Mouse (Mus musculus): ENCODE data around the gene Olfr463. TPM values are rescaled to one million over a fixed set of nuclear protein-coding genes. Genes with fewer than 3 reads are reported as not detected.

The Olfr463 gene
- polyA plus RNA-seq (2011; ENCODE audit: insufficient read depth, insufficient read length, low read depth, missing spikeins), result not detected in 2 replicates

DNA sequence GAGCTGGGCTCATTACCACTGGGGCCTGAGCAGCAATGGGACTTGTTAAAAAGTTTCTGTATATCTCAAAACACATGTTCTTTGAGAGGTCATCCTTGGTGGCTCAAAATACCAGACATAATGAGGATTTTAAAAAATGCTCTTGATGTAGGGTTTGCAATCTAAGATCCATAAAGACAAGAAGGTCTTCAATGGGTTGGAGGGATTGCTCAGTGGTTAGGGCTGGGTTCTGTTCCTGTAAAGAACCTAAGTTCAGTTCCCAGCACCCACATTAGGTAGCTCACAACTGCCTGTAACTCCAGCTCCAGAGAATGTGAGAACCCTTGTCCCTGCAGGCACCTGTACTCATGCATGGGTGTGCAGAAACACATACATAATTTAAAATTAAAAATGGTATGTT is at the start of gene Olfr463:
Gene Olfr463 (minus strand): TSS at position 101 of the 400 bp plus-strand sequence.
- H3K4me1 ChIP-seq (ENCODE audit: control insufficient read depth, insufficient read depth, low read length), result no peaks in the 10 kb centered on the region
- H3K9ac ChIP-seq (ENCODE audit: low read depth, poor library complexity, severe bottlenecking), result no peak within 1 kb of the TSS
- TF ChIP-seq CTCF (IDR thresholded peaks at IDR 0.05; ENCODE audit: low read depth, low read length), result no peak
- no peak for TF ChIP-seq EP300 (IDR thresholded peaks at IDR 0.05; ENCODE audit: insufficient read depth, low read depth, low read length)
- no peak for TF ChIP-seq POLR2A (IDR thresholded peaks at IDR 0.05; ENCODE audit: insufficient read depth, low read length)
- H3K27me3 ChIP-seq (ENCODE audit: control insufficient read depth, insufficient read depth, low read length, poor library complexity, severe bottlenecking), result no peaks in the 10 kb centered on the region
- H3K9me3 ChIP-seq (replicated peaks; ENCODE audit: control insufficient read depth, insufficient read depth, low read length, poor library complexity, severe bottlenecking), result no peaks in the 10 kb centered on the region; the same call in 1 of the 2 replicates
- H3K4me3 ChIP-seq (ENCODE audit: low read depth, low read length), result no peak within 1 kb of the TSS
- H3K36me3 ChIP-seq (ENCODE audit: control insufficient read depth, insufficient read depth, low read length, poor library complexity, severe bottlenecking), result no peaks in the 10 kb centered on the region
- no peak within 1 kb of the TSS for H3K27ac ChIP-seq (ENCODE audit: insufficient read depth, low read length)

DNA sequence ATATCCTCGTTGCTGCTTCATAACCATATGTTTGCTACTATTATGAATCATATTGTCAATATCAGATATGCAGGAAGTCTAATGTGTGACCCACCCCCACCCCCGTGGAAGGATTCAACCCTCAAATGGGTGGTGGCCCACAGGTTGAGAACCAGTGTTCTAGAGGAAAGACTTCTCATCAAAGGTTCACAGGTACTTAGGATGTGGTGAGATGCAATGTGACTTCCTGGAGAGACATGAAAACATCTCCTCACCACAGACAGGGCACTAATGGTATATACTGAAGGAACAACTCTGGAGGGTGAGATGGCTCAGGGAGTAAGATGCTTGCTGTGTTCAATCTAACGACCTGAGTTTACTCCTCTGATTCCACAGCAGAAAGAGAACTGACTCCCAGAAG is 38.3 kb upstream of the Olfr463 start:
- TF ChIP-seq CTCF (IDR thresholded peaks at IDR 0.05; ENCODE audit: low read depth, low read length), result no peak
- no peak for TF ChIP-seq POLR2A (IDR thresholded peaks at IDR 0.05; ENCODE audit: insufficient read depth, low read length)
- TF ChIP-seq EP300 (IDR thresholded peaks at IDR 0.05; ENCODE audit: insufficient read depth, low read depth, low read length), result no peak
- no peaks in the 10 kb centered on the region for H3K9me3 ChIP-seq (replicated peaks; ENCODE audit: control insufficient read depth, insufficient read depth, low read length, poor library complexity, severe bottlenecking)
- H3K4me3 ChIP-seq (ENCODE audit: low read depth, low read length), result no peak overlapping the region
- no peak overlapping the region for H3K9ac ChIP-seq (ENCODE audit: low read depth, poor library complexity, severe bottlenecking)
- H3K4me1 ChIP-seq (ENCODE audit: control insufficient read depth, insufficient read depth, low read length), result peaks cover 2% of the 10 kb centered on the region
- H3K27ac ChIP-seq (ENCODE audit: insufficient read depth, low read length), result no peak overlapping the region
- H3K36me3 ChIP-seq (ENCODE audit: control insufficient read depth, insufficient read depth, low read length, poor library complexity, severe bottlenecking), result no peaks in the 10 kb centered on the region
- no peaks in the 10 kb centered on the region for H3K27me3 ChIP-seq (ENCODE audit: control insufficient read depth, insufficient read depth, low read length, poor library complexity, severe bottlenecking)

DNA sequence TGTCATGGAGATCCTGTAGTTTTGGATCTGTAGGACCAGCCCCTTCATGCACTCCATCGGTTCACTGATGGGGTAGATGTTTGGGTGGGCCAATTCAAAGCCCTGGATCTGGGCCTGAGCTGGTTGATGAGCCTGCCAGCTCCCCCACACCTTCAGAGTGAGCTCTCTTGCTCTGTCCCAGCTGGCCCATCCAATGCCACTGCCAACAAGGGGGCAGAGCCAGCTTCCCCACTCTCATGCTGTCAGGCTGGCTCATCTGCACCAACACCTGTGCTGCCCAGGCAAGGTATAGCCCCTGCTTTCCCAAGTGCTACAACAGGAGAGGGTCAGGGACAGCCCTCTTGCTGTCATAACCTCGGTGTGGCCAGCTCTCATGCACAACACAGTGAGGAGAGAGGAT is 36.5 kb upstream of the Olfr463 start:
- Histone ChIP-seq H3K27me3 (ENCODE audit: control insufficient read depth, insufficient read depth, low read length, poor library complexity, severe bottlenecking) (no peaks in the 10 kb centered on the region), H3K4me1 (ENCODE audit: control insufficient read depth, insufficient read depth, low read length) (peaks cover 2% of the 10 kb centered on the region), H3K36me3 (ENCODE audit: control insufficient read depth, insufficient read depth, low read length, poor library complexity, severe bottlenecking) (no peaks in the 10 kb centered on the region), H3K9me3 (replicated peaks; ENCODE audit: control insufficient read depth, insufficient read depth, low read length, poor library complexity, severe bottlenecking) (no peaks in the 10 kb centered on the region), H3K4me3 (ENCODE audit: low read depth, low read length) (no peak overlapping the region), H3K27ac (ENCODE audit: insufficient read depth, low read length) (no peak overlapping the region), H3K9ac (ENCODE audit: low read depth, poor library complexity, severe bottlenecking) (no peak overlapping the region)
- TF ChIP-seq POLR2A (IDR thresholded peaks at IDR 0.05; ENCODE audit: insufficient read depth, low read length), result no peak

DNA sequence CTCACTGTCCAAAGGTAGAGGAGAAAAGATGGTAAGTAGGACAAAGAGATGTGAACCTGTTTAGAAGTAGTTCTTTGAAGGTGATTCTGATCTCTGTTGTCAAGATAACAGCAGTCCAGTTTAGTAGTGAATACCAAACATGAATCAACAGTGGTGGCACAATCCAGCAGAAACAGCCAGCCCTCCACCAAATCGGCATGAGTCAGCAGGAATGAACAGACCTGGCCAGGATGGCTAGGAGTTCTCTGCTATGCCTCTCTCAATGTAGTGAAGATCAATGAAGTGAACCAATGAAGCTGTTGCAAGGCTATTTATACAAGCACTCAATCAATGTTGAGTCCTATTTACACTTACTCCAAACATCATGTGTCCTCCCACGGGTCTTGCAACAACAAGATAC is 33.2 kb upstream of the Olfr463 start:
- Histone ChIP-seq H3K27ac (ENCODE audit: insufficient read depth, low read length) (no peak overlapping the region), H3K4me3 (ENCODE audit: low read depth, low read length) (no peak overlapping the region), H3K4me1 (ENCODE audit: control insufficient read depth, insufficient read depth, low read length) (no peaks in the 10 kb centered on the region), H3K9ac (ENCODE audit: low read depth, poor library complexity, severe bottlenecking) (no peak overlapping the region), H3K9me3 (replicated peaks; ENCODE audit: control insufficient read depth, insufficient read depth, low read length, poor library complexity, severe bottlenecking) (no peaks in the 10 kb centered on the region), H3K27me3 (ENCODE audit: control insufficient read depth, insufficient read depth, low read length, poor library complexity, severe bottlenecking) (no peaks in the 10 kb centered on the region), H3K36me3 (ENCODE audit: control insufficient read depth, insufficient read depth, low read length, poor library complexity, severe bottlenecking) (no peaks in the 10 kb centered on the region)
- TF ChIP-seq POLR2A (IDR thresholded peaks at IDR 0.05; ENCODE audit: insufficient read depth, low read length), result no peak
- TF ChIP-seq EP300 (IDR thresholded peaks at IDR 0.05; ENCODE audit: insufficient read depth, low read depth, low read length), result no peak
- no peak for TF ChIP-seq CTCF (IDR thresholded peaks at IDR 0.05; ENCODE audit: low read depth, low read length)

DNA sequence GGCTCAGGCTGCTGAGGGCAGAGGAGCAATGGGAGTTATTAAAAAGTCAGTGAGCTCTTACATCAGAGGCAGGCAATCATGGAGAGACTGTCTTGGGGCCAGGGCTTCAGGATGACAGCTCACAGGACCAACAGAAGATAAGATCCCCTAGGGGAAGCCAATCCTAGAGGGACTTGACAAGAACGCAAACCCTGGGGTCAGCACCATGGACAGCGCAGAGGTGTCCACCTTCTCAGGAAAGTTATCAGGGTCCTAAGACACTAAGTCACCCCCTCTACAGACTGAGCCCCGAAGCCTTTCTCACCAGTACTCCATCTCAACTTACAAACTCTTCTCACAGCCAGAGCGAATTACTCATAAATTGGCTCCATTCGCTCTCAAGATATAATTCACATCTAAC is 23.8 kb upstream of the Olfr463 start, which contains the start of gene Olfr464:
Gene Olfr464 (minus strand): TSS at position 2 of the 400 bp plus-strand sequence.
- Histone ChIP-seq H3K9me3 (replicated peaks; ENCODE audit: control insufficient read depth, insufficient read depth, low read length, poor library complexity, severe bottlenecking) (no peaks in the 10 kb centered on the region), H3K27me3 (ENCODE audit: control insufficient read depth, insufficient read depth, low read length, poor library complexity, severe bottlenecking) (no peaks in the 10 kb centered on the region), H3K4me1 (ENCODE audit: control insufficient read depth, insufficient read depth, low read length) (no peaks in the 10 kb centered on the region), H3K9ac (ENCODE audit: low read depth, poor library complexity, severe bottlenecking) (no peak within 1 kb of the TSS), H3K4me3 (ENCODE audit: low read depth, low read length) (no peak within 1 kb of the TSS), H3K27ac (ENCODE audit: insufficient read depth, low read length) (no peak within 1 kb of the TSS), H3K36me3 (ENCODE audit: control insufficient read depth, insufficient read depth, low read length, poor library complexity, severe bottlenecking) (no peaks in the 10 kb centered on the region)
- TF ChIP-seq EP300 (IDR thresholded peaks at IDR 0.05; ENCODE audit: insufficient read depth, low read depth, low read length) (no peak), CTCF (IDR thresholded peaks at IDR 0.05; ENCODE audit: low read depth, low read length) (no peak), POLR2A (IDR thresholded peaks at IDR 0.05; ENCODE audit: insufficient read depth, low read length) (no peak)

DNA sequence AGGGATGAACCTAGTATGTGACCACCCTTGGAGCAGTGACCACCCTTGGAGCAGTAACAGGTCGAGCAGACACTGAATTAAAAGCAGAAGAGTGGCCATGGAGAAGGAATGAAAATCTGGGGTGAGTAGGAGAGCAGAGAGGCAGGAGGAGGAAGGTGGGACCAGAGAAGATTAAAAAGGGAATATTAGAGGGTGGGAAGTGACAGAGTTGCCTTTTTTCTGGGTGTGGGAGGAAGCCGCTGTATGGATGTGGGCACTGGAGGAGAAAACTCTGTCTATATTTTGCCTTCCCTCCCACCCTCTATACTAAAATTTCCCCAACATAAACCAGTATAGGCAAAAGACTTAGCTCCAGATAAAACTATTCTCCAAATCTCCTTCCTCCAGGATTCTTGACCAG is 23.1 kb upstream of the Olfr463 start:
- Histone ChIP-seq H3K4me3 (ENCODE audit: low read depth, low read length) (no peak overlapping the region), H3K9me3 (replicated peaks; ENCODE audit: control insufficient read depth, insufficient read depth, low read length, poor library complexity, severe bottlenecking) (no peaks in the 10 kb centered on the region), H3K36me3 (ENCODE audit: control insufficient read depth, insufficient read depth, low read length, poor library complexity, severe bottlenecking) (no peaks in the 10 kb centered on the region), H3K27me3 (ENCODE audit: control insufficient read depth, insufficient read depth, low read length, poor library complexity, severe bottlenecking) (no peaks in the 10 kb centered on the region), H3K9ac (ENCODE audit: low read depth, poor library complexity, severe bottlenecking) (no peak overlapping the region), H3K4me1 (ENCODE audit: control insufficient read depth, insufficient read depth, low read length) (no peaks in the 10 kb centered on the region), H3K27ac (ENCODE audit: insufficient read depth, low read length) (no peak overlapping the region)
- TF ChIP-seq POLR2A (IDR thresholded peaks at IDR 0.05; ENCODE audit: insufficient read depth, low read length), result no peak
- no peak for TF ChIP-seq CTCF (IDR thresholded peaks at IDR 0.05; ENCODE audit: low read depth, low read length)
- TF ChIP-seq EP300 (IDR thresholded peaks at IDR 0.05; ENCODE audit: insufficient read depth, low read depth, low read length), result no peak

Measured in ES-Bruce4 (cell line).